Mouse (Mus musculus) spleen, adult 2 months (tissue): ENCODE results near the gene Lpin1.

ENCODE experiments used
- CTCF ChIP-seq: fragments of 200-500 bp; IDR thresholded peaks from 2 replicates; pipeline ENCODE4 v1.5.1; 2011; ENCODE audit warnings: mild to moderate bottlenecking, inconsistent platforms; ENCODE audit not compliant: insufficient read depth, insufficient read length, insufficient replicate concordance; ENCODE audit errors: extremely low read depth
- POLR2A ChIP-seq: fragments of 200-500 bp; IDR thresholded peaks from 2 replicates; pipeline ENCODE4 v1.6.1; 2011; ENCODE audit warnings: low read depth, low read length, inconsistent platforms

GRCm38 (mm10) chr12:16643508-16644345 lies 33.0 kb upstream of the Lpin1 start:
- TF ChIP-seq CTCF (no peak), POLR2A (no peak)
